18 mouse cellular contexts compared by ENCODE assay signal in the genomic region with DNA sequence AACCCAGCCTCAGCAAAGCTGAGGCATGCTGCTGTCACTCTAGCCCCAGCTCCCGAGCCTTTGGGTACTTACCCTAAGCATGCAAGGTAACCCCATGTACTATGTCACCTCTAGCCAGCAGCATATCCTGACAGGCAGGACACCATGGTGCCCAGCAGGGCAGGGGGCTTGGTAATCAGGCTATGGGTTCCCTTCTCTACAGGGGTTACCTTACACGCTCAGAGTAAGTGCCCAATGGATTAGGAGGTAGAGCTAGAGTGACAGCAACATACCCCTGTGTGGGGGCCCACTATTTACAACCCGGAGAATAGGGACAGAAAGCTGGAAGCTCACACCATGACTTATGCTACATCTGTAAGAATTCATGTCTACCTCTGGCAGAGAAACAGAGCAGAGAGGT. TPM values are rescaled to one million over a fixed set of nuclear protein-coding genes. Genes with fewer than 3 reads are reported as not detected.
"Had no signal": no experiment of that assay in that cellular context is flagged by ENCODE, and none has a peak within 500 bp of the region (broad histone marks: within the 10 kb centered on the region; RNA-seq: fewer than 3 reads in every experiment).

No protein-coding gene starts in this region.

- H3K27ac ChIP-seq: neural tube, embryonic 13.5 days; neural tube, embryonic 15.5 days; stomach, embryonic 15.5 days; stomach, postnatal 0 days had no signal

- H3K27me3 ChIP-seq: neural tube, embryonic 13.5 days; neural tube, embryonic 15.5 days; stomach, embryonic 15.5 days had no signal

- DNase-seq: retina, postnatal 1 day; right cerebral cortex, adult 18-20 months; right cerebral cortex, postnatal 14 days; right cerebral cortex, postnatal 25 days; right cerebral cortex, postnatal 4 days; spleen, adult 18-20 months; thymus, adult 18-20 months; thymus, adult 2 months; thymus, postnatal 14 days; thymus, postnatal 25 days; thymus, postnatal 36 days; thymus, postnatal 4 days had no signal

- H3K4me1 ChIP-seq: neural tube, embryonic 13.5 days; neural tube, embryonic 15.5 days; stomach, embryonic 15.5 days had no signal

- H3K4me2 ChIP-seq: neural tube, embryonic 13.5 days; neural tube, embryonic 15.5 days; stomach, embryonic 15.5 days had no signal

- H3K9ac ChIP-seq: neural tube, embryonic 13.5 days; neural tube, embryonic 15.5 days; stomach, embryonic 15.5 days had no signal

- H3K4me3 ChIP-seq: neural tube, embryonic 13.5 days; neural tube, embryonic 15.5 days; stomach, embryonic 15.5 days had no signal

- H3K9me3 ChIP-seq: neural tube, embryonic 13.5 days; neural tube, embryonic 15.5 days; stomach, embryonic 15.5 days had no signal

RNA-seq across cellular contexts. Expression of a gene that starts 39.6 kb away (rescaled TPM):
- total RNA-seq: neutrophil, adult 5-6 weeks had no signal
- polyA plus RNA-seq: small intestine, adult 2 months had no signal
